Mouse (Mus musculus) adrenal gland, postnatal 25 days (tissue): ENCODE measurements at regions not wholly inside any gene's neighbourhood (a gene's known extent, or its start where the extent isn't known, plus 50 kb on each side); places are given as distances from the start of the nearest gene placed in this dataset.

ENCODE experiments used
- DNase-seq: peaks from one replicate; pipeline ENCODE4 v3.0.0; 2021; ENCODE audit warnings: mixed read lengths

DNA sequence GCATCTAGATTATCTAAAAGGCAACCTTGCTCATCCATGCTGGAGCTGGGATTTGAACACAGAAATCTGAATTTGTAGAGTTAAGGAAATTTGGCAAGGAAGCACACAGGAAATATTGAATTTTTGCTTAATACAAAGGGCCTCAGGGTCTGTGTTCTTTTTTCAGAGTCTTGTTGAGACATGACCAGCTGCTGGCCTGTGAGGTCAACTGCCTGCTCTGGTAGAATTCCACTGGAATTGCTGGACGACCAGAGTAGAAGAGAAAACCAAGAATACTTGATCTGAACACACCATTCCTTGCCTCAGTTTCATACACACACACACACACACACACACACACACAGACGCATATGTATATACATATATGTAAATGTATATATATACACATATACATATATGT, 84.1 kb upstream of the Lifr start:
- DNase-seq, result no peak

DNA sequence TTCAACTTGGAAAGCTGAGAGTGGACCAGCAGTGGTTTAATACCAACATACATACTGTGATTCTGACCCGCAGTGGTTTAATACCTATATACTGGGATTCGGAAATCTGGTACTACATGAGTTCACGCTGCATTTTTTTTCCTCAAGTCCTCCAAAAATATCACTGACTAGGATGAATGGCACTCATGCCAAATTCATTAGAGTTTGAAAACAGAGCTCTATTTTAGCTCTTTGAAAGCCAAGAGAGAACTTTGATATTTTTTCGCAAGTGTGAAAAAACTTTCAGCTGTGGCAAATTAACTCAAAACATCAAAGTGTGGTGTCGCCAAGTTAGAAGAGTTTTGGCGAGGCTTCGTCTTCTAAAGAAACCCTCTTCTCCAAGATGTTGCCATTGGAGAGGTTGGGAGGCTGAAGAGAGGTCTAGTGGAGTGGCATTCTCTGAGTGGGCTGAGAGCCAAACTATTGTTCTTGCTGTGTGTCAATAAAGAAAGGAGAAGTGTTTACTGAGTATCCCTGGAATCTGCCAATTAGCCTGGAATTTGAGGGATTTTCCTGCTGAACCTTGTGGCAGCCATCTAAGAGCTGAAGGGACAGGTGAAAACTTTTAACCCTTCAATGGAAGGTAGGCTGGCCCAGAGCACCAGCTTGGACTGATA, 81.6 kb upstream of the Lifr start:
- DNase-seq, result no peak

- DNase-seq, result no peak
Observed at GRCm38 (mm10) chr15:7010966-7011695, 79.3 kb upstream of the Lifr start.

- DNase-seq, result no peak
Observed at GRCm38 (mm10) chr15:7011696-7012070, 78.7 kb upstream of the Lifr start.

DNA sequence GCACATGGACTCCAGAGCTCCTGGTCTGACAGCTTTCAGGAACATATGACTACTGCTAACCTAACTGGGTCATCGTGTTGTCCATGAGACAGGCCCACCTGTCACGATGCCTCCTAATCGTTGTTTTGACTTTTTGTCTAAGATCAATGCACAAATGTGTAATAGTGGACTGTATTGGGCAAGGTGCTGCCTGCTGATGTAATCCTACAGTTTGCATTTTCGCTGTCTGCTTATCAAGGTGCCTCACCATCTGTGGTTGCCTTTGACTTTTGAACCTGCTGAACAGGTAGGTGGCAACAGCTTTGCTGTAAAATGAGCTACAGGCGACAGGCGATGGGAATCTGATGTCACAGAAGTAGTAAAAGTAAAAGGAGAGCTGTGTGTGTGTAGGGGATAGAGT, 78.0 kb upstream of the Lifr start:
- DNase-seq, result no peak

GRCm38 (mm10) chr15:7013047-7013446, 77.4 kb upstream of the Lifr start:
- no peak for DNase-seq

DNA sequence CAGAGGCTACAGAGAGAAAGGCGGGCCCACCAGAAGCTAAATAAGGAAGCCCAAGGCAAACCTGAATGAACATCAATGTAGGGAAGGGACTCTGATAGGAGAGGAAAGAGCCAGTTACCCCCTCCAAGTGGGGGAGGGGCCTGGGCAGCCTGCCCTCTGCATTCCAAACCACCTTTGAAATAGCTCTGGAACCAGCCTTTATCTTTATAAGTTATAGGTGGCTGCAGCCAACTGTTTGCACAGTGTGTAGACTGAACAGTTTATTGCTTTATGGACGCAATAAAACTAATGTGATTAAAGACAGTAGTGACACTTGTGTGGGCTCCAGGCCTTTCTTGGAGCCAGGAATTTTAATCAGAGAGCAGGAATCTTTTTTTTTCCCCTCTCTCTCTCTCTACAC, 75.4 kb upstream of the Lifr start:
- no peak for DNase-seq

- no peak for DNase-seq
Observed at GRCm38 (mm10) chr15:7016018-7016417, 74.4 kb upstream of the Lifr start.

GRCm38 (mm10) chr15:7017281-7017845, 73.1 kb upstream of the Lifr start:
- DNase-seq, result no peak

- no peak for DNase-seq
Observed at GRCm38 (mm10) chr15:7022660-7023059, 67.8 kb upstream of the Lifr start.

DNA sequence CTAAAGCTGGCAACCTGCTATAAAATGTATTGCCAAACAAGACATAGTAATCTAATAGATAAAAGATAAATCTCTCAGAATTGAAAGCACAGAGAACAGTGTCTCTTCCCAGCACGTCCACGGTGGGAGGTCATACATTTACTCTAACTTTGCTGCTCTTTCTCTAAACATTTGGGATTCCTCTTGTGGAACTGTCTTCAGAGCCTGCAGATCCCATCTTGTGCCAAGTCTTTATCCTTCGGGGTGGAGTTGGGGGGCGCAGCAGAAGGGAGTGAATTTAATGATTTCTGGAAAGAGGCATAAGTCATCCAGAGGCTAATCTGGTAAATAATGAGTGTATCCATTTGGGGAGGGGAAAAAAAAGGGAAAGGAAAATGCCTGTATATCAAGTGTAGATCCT, 65.2 kb upstream of the Lifr start:
- DNase-seq, result no peak

- DNase-seq, result no peak
Observed at GRCm38 (mm10) chr15:7031297-7032043, 58.9 kb upstream of the Lifr start.

GRCm38 (mm10) chr15:7037475-7037874, 52.9 kb upstream of the Lifr start:
- no peak for DNase-seq

DNA sequence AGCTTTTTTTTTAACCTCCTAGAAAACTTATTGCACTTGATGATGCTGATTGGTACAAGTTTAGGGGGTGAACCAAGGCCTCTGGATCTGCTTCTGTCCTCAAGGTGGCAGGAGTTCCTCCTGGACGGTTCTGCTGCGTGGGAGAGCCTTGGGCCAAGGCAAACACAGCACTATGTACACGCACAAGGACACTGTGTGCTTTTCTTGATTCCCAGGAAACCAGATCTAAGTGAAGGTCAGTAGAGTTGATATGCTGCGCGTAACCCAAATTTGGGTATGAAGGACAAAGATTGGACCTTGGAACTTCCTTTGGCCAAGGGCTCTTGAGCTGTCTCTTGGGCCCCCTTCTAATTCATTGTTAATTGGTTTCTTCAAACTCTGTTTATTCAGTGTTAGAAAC, 51.3 kb upstream of the Lifr start:
- peak; percentile 23 for DNase-seq

DNA sequence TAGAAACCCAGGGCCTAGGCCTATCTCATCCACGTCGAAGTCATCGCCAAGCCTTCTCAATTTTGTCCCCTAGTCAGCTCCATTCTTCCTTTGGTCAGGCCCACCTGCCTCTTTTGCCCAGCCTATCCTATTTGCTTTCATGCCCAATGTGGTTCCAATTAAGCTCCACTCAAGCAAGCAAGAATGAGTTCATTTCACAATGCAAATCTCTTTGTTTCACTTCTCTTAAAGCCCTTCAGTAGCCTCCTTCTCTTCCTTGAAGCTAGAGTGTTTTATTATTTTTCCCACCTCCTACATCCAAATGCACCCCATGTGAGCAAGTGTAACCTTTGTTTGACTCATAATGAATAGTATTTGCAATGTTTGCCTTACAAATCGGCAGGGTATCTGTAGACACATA, 50.6 kb upstream of the Lifr start:
- no peak for DNase-seq
